Mouse (Mus musculus): ENCODE data around the gene H2-Eb2. TPM values are rescaled to one million over a fixed set of nuclear protein-coding genes. Genes with fewer than 3 reads are reported as not detected.
A peak's percentile ranks its signal among the peaks of the same experiment; 100 is the strongest.
"Not testable (repeated sequence)": the region's sequence is repeated elsewhere in the genome, so short reads cannot be mapped to it uniquely, and the experiment has no call there.

H2-Eb2 gene
- polyA plus RNA-seq, 1 experiment from 2014 or later: not detected

GRCm38 (mm10) chr17:34309225-34309624 lies 16.2 kb upstream of the H2-Eb2 start:
- H3K27ac ChIP-seq (ENCODE audit: low read length): no peak overlapping the region
- H3K9ac ChIP-seq (ENCODE audit: low read depth, low read length): peak overlapping the region; percentile 43
- 37% methylated on average over 10 of the region's 10 CpGs for WGBS (ENCODE audit: insufficient replicate concordance)
- no peak for ATAC-seq (ENCODE audit: low read depth)
- H3K36me3 ChIP-seq (ENCODE audit: control insufficient read depth, insufficient read depth): no peaks in the 10 kb centered on the region
- H3K4me2 ChIP-seq (ENCODE audit: low read depth, low read length): peak overlapping the region; percentile 71
- H3K4me1 ChIP-seq (ENCODE audit: control insufficient read depth, low read depth, low read length): no peaks in the 10 kb centered on the region; the same call in none of the 2 replicates
- H3K27me3 ChIP-seq (ENCODE audit: control insufficient read depth, insufficient read depth, low read depth, low read length): 0 out of 2 replicates have a peak, but pooled peaks cover 3% of the 10 kb centered on the region
- no peaks in the 10 kb centered on the region for H3K9me3 ChIP-seq (replicated peaks; ENCODE audit: control insufficient read depth, low read length)
- H3K4me3 ChIP-seq (ENCODE audit: low read depth, low read length): peak overlapping the region; percentile 59

DNA sequence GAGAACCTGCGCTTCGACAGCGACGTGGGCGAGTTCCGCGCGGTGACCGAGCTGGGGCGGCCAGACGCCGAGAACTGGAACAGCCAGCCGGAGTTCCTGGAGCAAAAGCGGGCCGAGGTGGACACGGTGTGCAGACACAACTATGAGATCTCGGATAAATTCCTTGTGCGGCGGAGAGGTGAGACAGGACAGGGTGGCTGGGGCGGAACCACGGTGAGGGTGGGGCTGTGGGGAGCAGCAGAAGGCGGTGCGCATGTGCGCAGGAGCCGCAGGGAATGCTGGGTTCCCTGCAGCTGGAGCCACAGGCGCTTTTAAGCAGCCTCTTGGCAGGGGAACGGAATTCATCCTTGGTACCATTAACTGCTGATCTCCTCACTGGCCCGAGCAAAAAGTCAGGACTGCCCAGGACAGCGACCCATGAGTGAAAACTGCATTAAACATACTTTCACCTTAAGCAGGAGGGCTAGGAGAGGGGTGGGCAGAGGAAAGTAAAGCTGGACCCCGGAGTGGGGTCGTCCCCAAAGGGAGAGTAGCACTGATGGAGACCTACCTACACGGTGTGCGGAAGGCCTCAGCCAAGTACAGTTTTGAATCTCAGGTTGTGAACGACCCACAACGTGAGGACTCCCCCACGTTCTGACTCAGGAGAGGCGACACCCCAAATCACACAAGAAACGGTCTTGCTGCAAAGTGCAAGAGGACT lies 15.6 kb upstream of the H2-Eb2 start:
- ATAC-seq (ENCODE audit: low read depth): peak; percentile 43; the same call in 1 of the 2 replicates
- H3K4me2 ChIP-seq (ENCODE audit: low read depth, low read length): peak overlapping the region; percentile 71

DNA sequence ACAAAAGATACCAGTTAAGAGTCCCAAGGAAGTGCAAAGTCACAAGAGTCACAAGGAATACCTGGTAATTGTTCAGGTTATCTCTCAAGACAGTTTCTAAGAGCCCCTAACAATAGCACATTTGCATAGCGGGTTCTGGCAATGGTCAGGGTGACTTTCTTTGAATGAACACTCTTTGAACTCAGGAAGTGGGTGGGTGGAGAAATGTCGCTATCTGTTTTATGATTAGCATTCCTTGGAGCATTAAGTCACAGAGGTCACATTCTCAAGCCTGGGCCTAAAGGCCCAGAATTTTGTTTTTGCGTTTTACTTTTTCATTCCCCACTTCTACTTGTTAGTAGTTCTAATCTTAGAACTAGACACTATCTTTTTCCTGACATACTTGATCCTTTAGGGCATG lies 14.9 kb upstream of the H2-Eb2 start:
- 61% methylated on average over 3 of the region's 3 CpGs for WGBS (ENCODE audit: insufficient replicate concordance)
- not testable (repeated sequence) for H3K4me2 ChIP-seq (ENCODE audit: low read depth, low read length); H3K27ac ChIP-seq (ENCODE audit: low read length); ATAC-seq (ENCODE audit: low read depth); H3K27me3 ChIP-seq (ENCODE audit: control insufficient read depth, insufficient read depth, low read depth, low read length); H3K4me3 ChIP-seq (ENCODE audit: low read depth, low read length); H3K9me3 ChIP-seq (replicated peaks; ENCODE audit: control insufficient read depth, low read length); H3K4me1 ChIP-seq (ENCODE audit: control insufficient read depth, low read depth, low read length); H3K36me3 ChIP-seq (ENCODE audit: control insufficient read depth, insufficient read depth); H3K9ac ChIP-seq (ENCODE audit: low read depth, low read length)

More for the DNA sequence above, 15.6 kb upstream of the H2-Eb2 start:
- Histone ChIP-seq H3K27ac (ENCODE audit: low read length) (no peak overlapping the region), H3K9me3 (replicated peaks; ENCODE audit: control insufficient read depth, low read length) (no peaks in the 10 kb centered on the region), H3K4me3 (ENCODE audit: low read depth, low read length) (peak overlapping the region; percentile 59), H3K27me3 (ENCODE audit: control insufficient read depth, insufficient read depth, low read depth, low read length) (0 out of 2 replicates have a peak, but pooled peaks cover 3% of the 10 kb centered on the region), H3K36me3 (ENCODE audit: control insufficient read depth, insufficient read depth) (no peaks in the 10 kb centered on the region), H3K9ac (ENCODE audit: low read depth, low read length) (peak overlapping the region; percentile 43), H3K4me1 (ENCODE audit: control insufficient read depth, low read depth, low read length) (no peaks in the 10 kb centered on the region; the same call in none of the 2 replicates)
- 27% methylated on average over 38 of the region's 38 CpGs for WGBS (ENCODE audit: insufficient replicate concordance)

DNA sequence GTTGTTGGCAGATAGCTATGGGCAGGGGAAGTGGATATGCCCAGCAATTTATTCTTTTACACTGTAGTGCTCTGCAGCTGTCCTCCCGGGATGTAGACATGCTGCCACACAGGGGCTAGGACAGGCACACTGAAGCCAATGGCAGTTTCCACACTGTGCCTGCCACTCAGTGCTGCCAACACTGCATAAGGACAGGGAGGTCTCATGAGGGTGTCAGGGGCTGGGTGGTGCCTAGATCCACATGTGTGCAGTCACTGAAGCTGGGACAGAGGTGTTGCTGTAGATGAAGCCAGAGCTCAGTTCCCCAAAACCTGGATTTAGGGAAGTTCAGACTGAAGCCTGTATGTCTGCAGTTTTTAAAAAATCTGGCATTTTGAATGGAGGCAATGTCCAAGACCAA lies 13.3 kb upstream of the H2-Eb2 start:
- no peak overlapping the region for H3K27ac ChIP-seq (ENCODE audit: low read length)
- 53% methylated on average over 1 of the region's 1 CpGs for WGBS (ENCODE audit: insufficient replicate concordance)
- ATAC-seq (ENCODE audit: low read depth): no peak
- H3K4me2 ChIP-seq (ENCODE audit: low read depth, low read length): no peak overlapping the region
- H3K9ac ChIP-seq (ENCODE audit: low read depth, low read length): no peak overlapping the region
- H3K4me3 ChIP-seq (ENCODE audit: low read depth, low read length): no peak overlapping the region
- H3K4me1 ChIP-seq (ENCODE audit: control insufficient read depth, low read depth, low read length): no peaks in the 10 kb centered on the region; the same call in none of the 2 replicates
- H3K27me3 ChIP-seq (ENCODE audit: control insufficient read depth, insufficient read depth, low read depth, low read length): 0 out of 2 replicates have a peak, but pooled peaks cover 3% of the 10 kb centered on the region
- no peaks in the 10 kb centered on the region for H3K36me3 ChIP-seq (ENCODE audit: control insufficient read depth, insufficient read depth)
- H3K9me3 ChIP-seq (replicated peaks; ENCODE audit: control insufficient read depth, low read length): no peaks in the 10 kb centered on the region

GRCm38 (mm10) chr17:34313393-34313792 lies 12.1 kb upstream of the H2-Eb2 start:
- no peaks in the 10 kb centered on the region for H3K36me3 ChIP-seq (ENCODE audit: control insufficient read depth, insufficient read depth)
- H3K9me3 ChIP-seq (replicated peaks; ENCODE audit: control insufficient read depth, low read length): no peaks in the 10 kb centered on the region
- no peak for ATAC-seq (ENCODE audit: low read depth)
- no peak overlapping the region for H3K9ac ChIP-seq (ENCODE audit: low read depth, low read length)
- H3K4me3 ChIP-seq (ENCODE audit: low read depth, low read length): no peak overlapping the region
- H3K27me3 ChIP-seq (ENCODE audit: control insufficient read depth, insufficient read depth, low read depth, low read length): no peaks in the 10 kb centered on the region
- H3K4me1 ChIP-seq (ENCODE audit: control insufficient read depth, low read depth, low read length): no peaks in the 10 kb centered on the region; the same call in none of the 2 replicates
- no peak overlapping the region for H3K27ac ChIP-seq (ENCODE audit: low read length)
- 26% methylated on average over 3 of the region's 3 CpGs for WGBS (ENCODE audit: insufficient replicate concordance)
- H3K4me2 ChIP-seq (ENCODE audit: low read depth, low read length): no peak overlapping the region

GRCm38 (mm10) chr17:34314286-34314685 lies 11.2 kb upstream of the H2-Eb2 start:
- Histone ChIP-seq H3K4me3 (ENCODE audit: low read depth, low read length) (no peak overlapping the region), H3K9me3 (replicated peaks; ENCODE audit: control insufficient read depth, low read length) (no peaks in the 10 kb centered on the region), H3K27ac (ENCODE audit: low read length) (no peak overlapping the region), H3K27me3 (ENCODE audit: control insufficient read depth, insufficient read depth, low read depth, low read length) (no peaks in the 10 kb centered on the region), H3K9ac (ENCODE audit: low read depth, low read length) (no peak overlapping the region), H3K4me2 (ENCODE audit: low read depth, low read length) (no peak overlapping the region), H3K36me3 (ENCODE audit: control insufficient read depth, insufficient read depth) (no peaks in the 10 kb centered on the region), H3K4me1 (ENCODE audit: control insufficient read depth, low read depth, low read length) (no peaks in the 10 kb centered on the region; the same call in none of the 2 replicates)
- 56% methylated on average over 9 of the region's 9 CpGs for WGBS (ENCODE audit: insufficient replicate concordance)
- no peak for ATAC-seq (ENCODE audit: low read depth)

- no peak for ATAC-seq (ENCODE audit: low read depth)
- H3K27me3 ChIP-seq (ENCODE audit: control insufficient read depth, insufficient read depth, low read depth, low read length): no peaks in the 10 kb centered on the region
- H3K4me2 ChIP-seq (ENCODE audit: low read depth, low read length): no peak overlapping the region
- H3K4me1 ChIP-seq (ENCODE audit: control insufficient read depth, low read depth, low read length): no peaks in the 10 kb centered on the region
- H3K36me3 ChIP-seq (ENCODE audit: control insufficient read depth, insufficient read depth): no peaks in the 10 kb centered on the region
- WGBS (ENCODE audit: insufficient replicate concordance): 54% methylated on average over 1 of the region's 1 CpGs
- H3K4me3 ChIP-seq (ENCODE audit: low read depth, low read length): no peak overlapping the region
- no peak overlapping the region for H3K27ac ChIP-seq (ENCODE audit: low read length)
- no peaks in the 10 kb centered on the region for H3K9me3 ChIP-seq (replicated peaks; ENCODE audit: control insufficient read depth, low read length)
- H3K9ac ChIP-seq (ENCODE audit: low read depth, low read length): no peak overlapping the region
Observed at GRCm38 (mm10) chr17:34315512-34315911, 10.0 kb upstream of the H2-Eb2 start.

GRCm38 (mm10) chr17:34316697-34317096 lies 8.8 kb upstream of the H2-Eb2 start:
- WGBS (ENCODE audit: insufficient replicate concordance): 46% methylated on average over 2 of the region's 2 CpGs
- Histone ChIP-seq H3K4me1 (ENCODE audit: control insufficient read depth, low read depth, low read length) (no peaks in the 10 kb centered on the region), H3K9ac (ENCODE audit: low read depth, low read length) (no peak overlapping the region), H3K9me3 (replicated peaks; ENCODE audit: control insufficient read depth, low read length) (no peaks in the 10 kb centered on the region), H3K36me3 (ENCODE audit: control insufficient read depth, insufficient read depth) (no peaks in the 10 kb centered on the region), H3K27me3 (ENCODE audit: control insufficient read depth, insufficient read depth, low read depth, low read length) (no peaks in the 10 kb centered on the region), H3K4me3 (ENCODE audit: low read depth, low read length) (no peak overlapping the region), H3K4me2 (ENCODE audit: low read depth, low read length) (no peak overlapping the region), H3K27ac (ENCODE audit: low read length) (no peak overlapping the region)
- ATAC-seq (ENCODE audit: low read depth): no peak

- Histone ChIP-seq H3K4me1 (ENCODE audit: control insufficient read depth, low read depth, low read length) (no peaks in the 10 kb centered on the region), H3K4me3 (ENCODE audit: low read depth, low read length) (no peak overlapping the region), H3K9ac (ENCODE audit: low read depth, low read length) (no peak overlapping the region), H3K36me3 (ENCODE audit: control insufficient read depth, insufficient read depth) (no peaks in the 10 kb centered on the region), H3K9me3 (replicated peaks; ENCODE audit: control insufficient read depth, low read length) (no peaks in the 10 kb centered on the region), H3K27me3 (ENCODE audit: control insufficient read depth, insufficient read depth, low read depth, low read length) (no peaks in the 10 kb centered on the region), H3K4me2 (ENCODE audit: low read depth, low read length) (no peak overlapping the region), H3K27ac (ENCODE audit: low read length) (no peak overlapping the region)
- no peak for ATAC-seq (ENCODE audit: low read depth)
- 19% methylated on average over 2 of the region's 2 CpGs for WGBS (ENCODE audit: insufficient replicate concordance)
Observed at GRCm38 (mm10) chr17:34317275-34317674, 8.2 kb upstream of the H2-Eb2 start.
